8 mouse cellular contexts compared by ENCODE assay signal in genomic region chr12:21204701-21205312, GRCm38 (mm10).
DNase-seq lines count a peak whose midpoint lies in the region; ATAC-seq lines count a peak whose summit lies in the region.

No protein-coding gene starts in this region.

- peaks cover 8% of the 10 kb centered on the region; the same call in 1 of the 2 replicates for H3K4me1 ChIP-seq in midbrain, embryonic 11.5 days (ENCODE audit: control insufficient read depth, insufficient read depth, low read length)
- H3K4me1 ChIP-seq in midbrain, embryonic 10.5 days = peaks cover 28% of the 10 kb centered on the region
- peaks cover 54% of the 10 kb centered on the region for H3K4me1 ChIP-seq in heart, embryonic 12.5 days (replicated peaks)
- peaks cover 52% of the 10 kb centered on the region for H3K4me1 ChIP-seq in kidney, embryonic 15.5 days
- no peaks in the 10 kb centered on the region for H3K4me1 ChIP-seq in midbrain, embryonic 14.5 days (ENCODE audit: control insufficient read depth, insufficient read depth, low read length)

- H3K27ac ChIP-seq in midbrain, embryonic 11.5 days (ENCODE audit: low read depth, low read length) = no peak overlapping the region
- H3K27ac ChIP-seq in midbrain, embryonic 10.5 days (replicated peaks) = no peak overlapping the region; the same call in 1 of the 2 replicates
- peak overlapping the region; percentile 71 for H3K27ac ChIP-seq in heart, embryonic 12.5 days (ENCODE audit: poor library complexity, severe bottlenecking)
- peak overlapping the region; percentile 75 for H3K27ac ChIP-seq in kidney, embryonic 15.5 days
- no peak overlapping the region for H3K27ac ChIP-seq in midbrain, embryonic 14.5 days (replicated peaks; ENCODE audit: low read depth, low read length)

- DNase-seq in midbrain, embryonic 11.5 days (ENCODE audit: low spot score, missing footprints) = no peak
- DNase-seq in midbrain, embryonic 10.5 days (ENCODE audit: low spot score) = no peak
- DNase-seq in embryo, embryonic 10.5 days (ENCODE audit: low spot score) = peak; percentile 16
- peak; percentile 67 for DNase-seq in midbrain, embryonic 14.5 days
- DNase-seq in thymus, postnatal 25 days = no peak
- no peak for DNase-seq in left cerebral cortex, adult 18-20 months (ENCODE audit: low spot score in 2 of 2)

- peaks cover 15% of the 10 kb centered on the region for H3K36me3 ChIP-seq in midbrain, embryonic 11.5 days (ENCODE audit: control insufficient read depth, insufficient read depth, low read length)
- H3K36me3 ChIP-seq in midbrain, embryonic 10.5 days = peaks cover 95% of the 10 kb centered on the region
- peaks cover 29% of the 10 kb centered on the region for H3K36me3 ChIP-seq in heart, embryonic 12.5 days
- H3K36me3 ChIP-seq in kidney, embryonic 15.5 days = peaks cover 49% of the 10 kb centered on the region
- H3K36me3 ChIP-seq in midbrain, embryonic 14.5 days (ENCODE audit: control insufficient read depth, insufficient read depth, low read length) = peaks cover 55% of the 10 kb centered on the region

- H3K4me3 ChIP-seq in midbrain, embryonic 11.5 days (ENCODE audit: low read depth, low read length) = no peak overlapping the region
- H3K4me3 ChIP-seq in midbrain, embryonic 10.5 days = no peak overlapping the region
- H3K4me3 ChIP-seq in heart, embryonic 12.5 days = no peak overlapping the region
- H3K4me3 ChIP-seq in kidney, embryonic 15.5 days (replicated peaks) = no peak overlapping the region
- H3K4me3 ChIP-seq in midbrain, embryonic 14.5 days (replicated peaks; ENCODE audit: low read depth, low read length) = no peak overlapping the region

- no peak overlapping the region for H3K4me2 ChIP-seq in midbrain, embryonic 11.5 days
- H3K4me2 ChIP-seq in heart, embryonic 12.5 days = no peak overlapping the region
- no peak overlapping the region for H3K4me2 ChIP-seq in kidney, embryonic 15.5 days
- H3K4me2 ChIP-seq in midbrain, embryonic 14.5 days (ENCODE audit: low read length) = no peak overlapping the region

- 59% methylated on average over 11 of the region's 11 CpGs for WGBS in midbrain, embryonic 11.5 days
- 61% methylated on average over 11 of the region's 11 CpGs for WGBS in midbrain, embryonic 10.5 days
- 35% methylated on average over 11 of the region's 11 CpGs for WGBS in heart, embryonic 12.5 days
- 39% methylated on average over 11 of the region's 11 CpGs for WGBS in kidney, embryonic 15.5 days
- WGBS in midbrain, embryonic 14.5 days = 31% methylated on average over 11 of the region's 11 CpGs

- no peak overlapping the region for H3K9ac ChIP-seq in midbrain, embryonic 11.5 days (ENCODE audit: low read length)
- no peak overlapping the region for H3K9ac ChIP-seq in heart, embryonic 12.5 days
- no peak overlapping the region for H3K9ac ChIP-seq in kidney, embryonic 15.5 days
- H3K9ac ChIP-seq in midbrain, embryonic 14.5 days (replicated peaks; ENCODE audit: low read length) = no peak overlapping the region

- H3K27me3 ChIP-seq in midbrain, embryonic 11.5 days (ENCODE audit: control insufficient read depth, insufficient read depth, low read length) = no peaks in the 10 kb centered on the region
- no peaks in the 10 kb centered on the region for H3K27me3 ChIP-seq in midbrain, embryonic 10.5 days (ENCODE audit: low read depth, poor library complexity, severe bottlenecking)
- no peaks in the 10 kb centered on the region for H3K27me3 ChIP-seq in heart, embryonic 12.5 days (replicated peaks)
- no peaks in the 10 kb centered on the region for H3K27me3 ChIP-seq in kidney, embryonic 15.5 days
- H3K27me3 ChIP-seq in midbrain, embryonic 14.5 days (ENCODE audit: control insufficient read depth, insufficient read depth, low read length) = no peaks in the 10 kb centered on the region

- peak; percentile 61 for ATAC-seq in midbrain, embryonic 11.5 days (ENCODE audit: low FRiP score)
- ATAC-seq in heart, embryonic 12.5 days (ENCODE audit: insufficient number of reproducible peaks, low FRiP score) = peak; percentile 69
- peak; percentile 59 for ATAC-seq in kidney, embryonic 15.5 days (replicated peaks; ENCODE audit: low FRiP score)
- ATAC-seq in midbrain, embryonic 14.5 days (ENCODE audit: low FRiP score, low TSS enrichment) = peak; percentile 57; the same call in 1 of the 2 replicates

- H3K9me3 ChIP-seq in midbrain, embryonic 11.5 days (ENCODE audit: control insufficient read depth, low read length) = no peaks in the 10 kb centered on the region
- no peaks in the 10 kb centered on the region for H3K9me3 ChIP-seq in midbrain, embryonic 10.5 days (replicated peaks)
- H3K9me3 ChIP-seq in heart, embryonic 12.5 days (replicated peaks) = no peaks in the 10 kb centered on the region
- no peaks in the 10 kb centered on the region for H3K9me3 ChIP-seq in kidney, embryonic 15.5 days (replicated peaks)
- H3K9me3 ChIP-seq in midbrain, embryonic 14.5 days (ENCODE audit: control insufficient read depth, low read length) = no peaks in the 10 kb centered on the region

Comparison
In these comparisons a context has a peak if more than half of its experiments do, and no peak if none do; other contexts are left out.
1. DNase-seq: peak in embryo, embryonic 10.5 days (single experiment) and midbrain, embryonic 14.5 days (single experiment); none in midbrain, embryonic 11.5 days (single experiment), midbrain, embryonic 10.5 days (single experiment), thymus, postnatal 25 days (single experiment) and left cerebral cortex, adult 18-20 months (0 of 2).
2. H3K27ac ChIP-seq: peak in heart, embryonic 12.5 days (single experiment) and kidney, embryonic 15.5 days (single experiment); none in midbrain, embryonic 11.5 days (single experiment), midbrain, embryonic 10.5 days (single experiment) and midbrain, embryonic 14.5 days (single experiment).
3. Peak in every context shown above with its lines, with median percentiles within 50 percentile points of each other: ATAC-seq.